Mouse (Mus musculus) hindbrain, embryonic 15.5 days (tissue): ENCODE data around the gene Ndufs7. TPM values are rescaled to one million over a fixed set of nuclear protein-coding genes. Genes with fewer than 3 reads are reported as not detected.

Experiments
- ATAC-seq: fragments of 200-750 bp; cut with Nextera tagmentation; 2 replicates; pipeline ENCODE4 v1.8.0; 2017; ENCODE audit warnings: low read depth, moderate number of reproducible peaks, moderate TSS enrichment; ENCODE audit not compliant: low FRiP score
- H3K27ac ChIP-seq: fragments of 300-500 bp; sonication (generic); replicated peaks from 2 replicates; pipeline ENCODE4 v1.5.1; 2015; ENCODE audit warnings: mild to moderate bottlenecking, inconsistent platforms
- H3K27me3 ChIP-seq: fragments of 300-500 bp; sonication (generic); 2 replicates; pipeline ENCODE4 v1.6.1; 2015; ENCODE audit warnings: control low read depth, inconsistent platforms
- H3K36me3 ChIP-seq: fragments of 300-500 bp; sonication (generic); 2 replicates; pipeline ENCODE4 v1.6.1; 2015; ENCODE audit warnings: control low read depth, inconsistent platforms
- H3K4me1 ChIP-seq: fragments of 300-500 bp; sonication (generic); replicated peaks from 2 replicates; pipeline ENCODE4 v1.6.1; 2015; ENCODE audit warnings: control low read depth, inconsistent platforms
- H3K4me2 ChIP-seq: fragments of 300-500 bp; sonication (generic); 2 replicates; pipeline ENCODE4 v1.6.1; 2015; ENCODE audit warnings: moderate library complexity, mild to moderate bottlenecking, inconsistent platforms
- H3K4me3 ChIP-seq: fragments of 300-500 bp; sonication (generic); 2 replicates; pipeline ENCODE4 v1.5.1; 2015; ENCODE audit warnings: mild to moderate bottlenecking, inconsistent platforms
- H3K9ac ChIP-seq: fragments of 300-500 bp; sonication (generic); 2 replicates; pipeline ENCODE4 v1.6.1; 2015; ENCODE audit warnings: inconsistent platforms
- H3K9me3 ChIP-seq: fragments of 300-500 bp; sonication (generic); 2 replicates; pipeline ENCODE4 v1.6.1; 2016; ENCODE audit warnings: control low read depth, inconsistent platforms
- WGBS: fragments of 180-500 bp; shearing (Covaris S2); methylation state at CpG from one replicate; pipeline ENCODE4 v1.1.7; 2015; 5-methylcytosine and 5-hydroxymethylcytosine counted together
- polyA plus RNA-seq: library from polyadenylated mRNA; unstranded; fragments of >200 nt; fragmentation: Nextera tagmentation; extraction: Ambion mirVana; gene quantifications from 2 replicates; pipeline ENCODE4 v1.2.1, GENCODE M21; 2015

The Ndufs7 gene
- polyA plus RNA-seq, 1 experiment from 2014 or later: 311 TPM

GRCm38 (mm10) chr10:80288097-80288496 lies 39.2 kb downstream of the Ndufs7 start:
- Histone ChIP-seq H3K4me3 (no peak overlapping the region), H3K4me1 (peaks cover 7% of the 10 kb centered on the region), H3K4me2 (no peak overlapping the region), H3K9me3 (no peaks in the 10 kb centered on the region), H3K27me3 (no peaks in the 10 kb centered on the region), H3K36me3 (peaks cover 38% of the 10 kb centered on the region), H3K27ac (no peak overlapping the region), H3K9ac (no peak overlapping the region)
- ATAC-seq: no peak
- WGBS: 95% methylated on average over 12 of the region's 12 CpGs

GRCm38 (mm10) chr10:80288657-80289056 lies 39.7 kb downstream of the Ndufs7 start:
- no peaks in the 10 kb centered on the region for H3K27me3 ChIP-seq
- WGBS: 65% methylated on average over 8 of the region's 8 CpGs
- H3K4me3 ChIP-seq: no peak overlapping the region
- H3K9ac ChIP-seq: no peak overlapping the region
- H3K36me3 ChIP-seq: peaks cover 34% of the 10 kb centered on the region
- H3K27ac ChIP-seq: no peak overlapping the region
- no peaks in the 10 kb centered on the region for H3K9me3 ChIP-seq
- ATAC-seq: no peak
- no peak overlapping the region for H3K4me2 ChIP-seq
- H3K4me1 ChIP-seq: peaks cover 12% of the 10 kb centered on the region

GRCm38 (mm10) chr10:80292251-80293146 lies 43.6 kb downstream of the Ndufs7 start, which contains the start of gene Rps15:
Rps15 (plus strand) TSS chr10:80292453.
- WGBS: under 1% methylated on average over 72 of the region's 72 CpGs
- Histone ChIP-seq H3K4me2 (peak within 1 kb of the TSS; percentile 84), H3K27me3 (no peaks in the 10 kb centered on the region), H3K27ac (peak within 1 kb of the TSS; percentile 93), H3K4me3 (peak within 1 kb of the TSS; percentile 85), H3K36me3 (peaks cover 24% of the 10 kb centered on the region), H3K4me1 (peaks cover 49% of the 10 kb centered on the region), H3K9me3 (no peaks in the 10 kb centered on the region), H3K9ac (peak within 1 kb of the TSS; percentile 96)
- ATAC-seq: peak; percentile 81

- 19% methylated on average over 14 of the region's 14 CpGs for WGBS
- H3K4me1 ChIP-seq: peaks cover 57% of the 10 kb centered on the region
Measured at GRCm38 (mm10) chr10:80293325-80293724, 44.4 kb downstream of the Ndufs7 start.

GRCm38 (mm10) chr10:80294311-80294710 lies 45.4 kb downstream of the Ndufs7 start:
- Histone ChIP-seq H3K36me3 (peaks cover 18% of the 10 kb centered on the region), H3K9ac (no peak overlapping the region), H3K27me3 (no peaks in the 10 kb centered on the region), H3K4me2 (peak overlapping the region; percentile 84; the same call in 1 of the 2 replicates), H3K27ac (peak overlapping the region; percentile 98; the same call in 1 of the 2 replicates), H3K4me3 (no peak overlapping the region), H3K4me1 (peaks cover 62% of the 10 kb centered on the region), H3K9me3 (no peaks in the 10 kb centered on the region)
- ATAC-seq: no peak
- 67% methylated on average over 4 of the region's 4 CpGs for WGBS

More at GRCm38 (mm10) chr10:80293325-80293724, 44.4 kb downstream of the Ndufs7 start:
- H3K4me2 ChIP-seq: peak overlapping the region; percentile 84
- no peaks in the 10 kb centered on the region for H3K9me3 ChIP-seq
- H3K4me3 ChIP-seq: peak overlapping the region; percentile 85
- no peaks in the 10 kb centered on the region for H3K27me3 ChIP-seq
- peaks cover 22% of the 10 kb centered on the region for H3K36me3 ChIP-seq
- ATAC-seq: no peak
- peak overlapping the region; percentile 93 for H3K27ac ChIP-seq
- peak overlapping the region; percentile 96 for H3K9ac ChIP-seq

GRCm38 (mm10) chr10:80294788-80295303 lies 45.9 kb downstream of the Ndufs7 start:
- Histone ChIP-seq H3K4me3 (no peak overlapping the region), H3K27me3 (no peaks in the 10 kb centered on the region), H3K36me3 (peaks cover 18% of the 10 kb centered on the region), H3K4me1 (peaks cover 65% of the 10 kb centered on the region), H3K4me2 (0 out of 2 replicates have a peak overlapping the region, but pooled peaks have one; percentile 86), H3K27ac (peak overlapping the region; percentile 98), H3K9me3 (no peaks in the 10 kb centered on the region), H3K9ac (peak overlapping the region; percentile 52; the same call in 1 of the 2 replicates)
- 50% methylated on average over 7 of the region's 7 CpGs for WGBS
- ATAC-seq: no peak

GRCm38 (mm10) chr10:80295618-80296425 lies 46.9 kb downstream of the Ndufs7 start, which contains the start of gene Apc2:
Apc2 (plus strand) TSS chr10:80295977.
- WGBS: under 1% methylated on average over 26 of the region's 26 CpGs
- Histone ChIP-seq H3K27me3 (no peaks in the 10 kb centered on the region), H3K9me3 (no peaks in the 10 kb centered on the region), H3K4me3 (peak within 1 kb of the TSS; percentile 47), H3K4me1 (peaks cover 74% of the 10 kb centered on the region), H3K27ac (peak within 1 kb of the TSS; percentile 98), H3K4me2 (peak within 1 kb of the TSS; percentile 86), H3K9ac (peak within 1 kb of the TSS; percentile 52), H3K36me3 (peaks cover 18% of the 10 kb centered on the region)
- ATAC-seq: peak; percentile 65

- no peaks in the 10 kb centered on the region for H3K9me3 ChIP-seq
- peaks cover 80% of the 10 kb centered on the region for H3K4me1 ChIP-seq
- no peak for ATAC-seq
- H3K36me3 ChIP-seq: peaks cover 18% of the 10 kb centered on the region
- H3K27ac ChIP-seq: peak overlapping the region; percentile 98
- H3K27me3 ChIP-seq: no peaks in the 10 kb centered on the region
- H3K4me2 ChIP-seq: peak overlapping the region; percentile 86
- 87% methylated on average over 5 of the region's 5 CpGs for WGBS
- peak overlapping the region; percentile 47 for H3K4me3 ChIP-seq
- H3K9ac ChIP-seq: peak overlapping the region; percentile 52
Measured at GRCm38 (mm10) chr10:80296824-80297223, 47.9 kb downstream of the Ndufs7 start.

GRCm38 (mm10) chr10:80297526-80298133 lies 48.7 kb downstream of the Ndufs7 start:
- no peak overlapping the region for H3K4me3 ChIP-seq
- peaks cover 85% of the 10 kb centered on the region for H3K4me1 ChIP-seq
- peak overlapping the region; percentile 52 for H3K9ac ChIP-seq
- H3K36me3 ChIP-seq: peaks cover 22% of the 10 kb centered on the region
- WGBS: 62% methylated on average over 8 of the region's 8 CpGs
- H3K4me2 ChIP-seq: peak overlapping the region; percentile 86
- H3K27ac ChIP-seq: peak overlapping the region; percentile 98
- no peaks in the 10 kb centered on the region for H3K9me3 ChIP-seq
- H3K27me3 ChIP-seq: no peaks in the 10 kb centered on the region
- no peak for ATAC-seq

- Histone ChIP-seq H3K4me3 (peak overlapping the region; percentile 66), H3K4me2 (peak overlapping the region; percentile 86), H3K4me1 (peaks cover 87% of the 10 kb centered on the region), H3K36me3 (peaks cover 20% of the 10 kb centered on the region), H3K9ac (peak overlapping the region; percentile 91), H3K9me3 (no peaks in the 10 kb centered on the region), H3K27me3 (no peaks in the 10 kb centered on the region), H3K27ac (peak overlapping the region; percentile 98)
- WGBS: 2% methylated on average over 26 of the region's 26 CpGs
- ATAC-seq: peak; percentile 77
Measured at GRCm38 (mm10) chr10:80298571-80299281, 49.8 kb downstream of the Ndufs7 start.

GRCm38 (mm10) chr10:80299301-80299700 lies 50.4 kb downstream of the Ndufs7 start:
- ATAC-seq: no peak

More at GRCm38 (mm10) chr10:80299301-80299700, 50.4 kb downstream of the Ndufs7 start:
- H3K4me3 ChIP-seq: peak overlapping the region; percentile 66
- WGBS: 4% methylated on average over 15 of the region's 15 CpGs
- peaks cover 87% of the 10 kb centered on the region for H3K4me1 ChIP-seq
- H3K27ac ChIP-seq: peak overlapping the region; percentile 98
- peaks cover 14% of the 10 kb centered on the region for H3K36me3 ChIP-seq
- no peaks in the 10 kb centered on the region for H3K9me3 ChIP-seq
- H3K27me3 ChIP-seq: no peaks in the 10 kb centered on the region
- peak overlapping the region; percentile 91 for H3K9ac ChIP-seq
- peak overlapping the region; percentile 86 for H3K4me2 ChIP-seq
